Mouse (Mus musculus): ENCODE measurements at regions not wholly inside any gene's neighbourhood (a gene's known extent, or its start where the extent isn't known, plus 50 kb on each side); places are given as distances from the start of the nearest gene placed in this dataset.

GRCm38 (mm10) chr3:40458490-40458889 lies 72.6 kb upstream of the Intu start:
- no peak for TF ChIP-seq EP300 (IDR thresholded peaks at IDR 0.05; ENCODE audit: low read length)
- TF ChIP-seq CHD1 (IDR thresholded peaks at IDR 0.05; ENCODE audit: low read depth, low read length), result no peak
- TF ChIP-seq SIN3A (IDR thresholded peaks at IDR 0.05; ENCODE audit: low read length), result no peak
- no peak for TF ChIP-seq PAX5 (IDR thresholded peaks at IDR 0.05; ENCODE audit: low read length)
- TF ChIP-seq RAD21 (IDR thresholded peaks at IDR 0.05; ENCODE audit: low read depth, low read length), result no peak
- no peak for TF ChIP-seq HCFC1 (IDR thresholded peaks at IDR 0.05; ENCODE audit: low read depth, low read length)
- no peak for TF ChIP-seq IRF4 (IDR thresholded peaks at IDR 0.05; ENCODE audit: low read depth, low read length)
- TF ChIP-seq GABPA (IDR thresholded peaks at IDR 0.05; ENCODE audit: insufficient replicate concordance, low read depth, low read length), result no peak
- no peak for TF ChIP-seq UBTF (IDR thresholded peaks at IDR 0.05; ENCODE audit: low read depth, low read length)
- no peak for TF ChIP-seq CHD2 (IDR thresholded peaks at IDR 0.05; ENCODE audit: low read length)
- Histone ChIP-seq H3K4me1 (ENCODE audit: control insufficient read depth in 1 of 2, insufficient read depth in 2 of 2) (peaks cover 2 to 5% of the 10 kb centered on the region in 2 experiments; a peak in 3 of 4 replicates), H3K4me2 (ENCODE audit: insufficient read depth, low read depth, poor library complexity, severe bottlenecking) (no peak overlapping the region), H3K9ac (ENCODE audit: insufficient read depth, low read depth) (no peak overlapping the region), H3K9me3 (replicated peaks; ENCODE audit: low read length) (no peaks in the 10 kb centered on the region), H3K36me3 (replicated peaks in 1 of 2; ENCODE audit: control insufficient read depth in 1 of 2, insufficient read depth in 1 of 2, low read length in 1 of 2) (no peaks in the 10 kb centered on the region), H3K27me3 (replicated peaks) (no peaks in the 10 kb centered on the region), H3K4me3 (replicated peaks in 1 of 3; ENCODE audit: low read depth in 2 of 3, low read length in 2 of 3, poor library complexity in 1 of 3) (no peak overlapping the region), H3K79me2 (replicated peaks; ENCODE audit: control insufficient read depth, extremely low read depth, insufficient read depth, poor library complexity, severe bottlenecking) (no peaks in the 10 kb centered on the region), H3K27ac (ENCODE audit: insufficient read depth, low read depth) (no peak overlapping the region)
- in situ Hi-C loops (cut with MboI; ENCODE audit: low pct_ligation_motif_present, low pct_unique_long_range_greater_than_20kb, low sequenced_read_pairs), result no loop called here
- dilution Hi-C loops (cut with MboI; ENCODE audit: extremely low pct_ligation_motif_present, extremely low pct_unique_long_range_greater_than_20kb, low sequenced_read_pairs), result no loop called here
- DNase-seq (ENCODE audit: extremely low read depth), result no peak

GRCm38 (mm10) chr3:40463446-40463845 lies 67.6 kb upstream of the Intu start:
- Histone ChIP-seq H3K4me1 (ENCODE audit: control insufficient read depth in 1 of 2, insufficient read depth in 2 of 2) (peaks cover 0 to 14% of the 10 kb centered on the region in 2 experiments; a peak in 2 of 4 replicates), H3K9ac (ENCODE audit: insufficient read depth, low read depth) (no peak overlapping the region), H3K4me2 (ENCODE audit: insufficient read depth, low read depth, poor library complexity, severe bottlenecking) (no peak overlapping the region), H3K36me3 (replicated peaks in 1 of 2; ENCODE audit: control insufficient read depth in 1 of 2, insufficient read depth in 1 of 2, low read length in 1 of 2) (no peaks in the 10 kb centered on the region), H3K27me3 (replicated peaks) (no peaks in the 10 kb centered on the region), H3K9me3 (replicated peaks; ENCODE audit: low read length) (peaks cover 4% of the 10 kb centered on the region), H3K27ac (ENCODE audit: insufficient read depth, low read depth) (no peak overlapping the region), H3K79me2 (replicated peaks; ENCODE audit: control insufficient read depth, extremely low read depth, insufficient read depth, poor library complexity, severe bottlenecking) (no peaks in the 10 kb centered on the region), H3K4me3 (replicated peaks in 1 of 3; ENCODE audit: low read depth in 2 of 3, low read length in 2 of 3, poor library complexity in 1 of 3) (no peak overlapping the region)
- dilution Hi-C loops (cut with MboI; ENCODE audit: extremely low pct_ligation_motif_present, extremely low pct_unique_long_range_greater_than_20kb, low sequenced_read_pairs), result no loop called here
- DNase-seq (ENCODE audit: extremely low read depth), result no peak
- in situ Hi-C loops (cut with MboI; ENCODE audit: low pct_ligation_motif_present, low pct_unique_long_range_greater_than_20kb, low sequenced_read_pairs), result no loop called here
- TF ChIP-seq POLR2A (IDR thresholded peaks at IDR 0.05; ENCODE audit: low read depth, low read length) (no peak), POLR2AphosphoS2 (IDR thresholded peaks at IDR 0.05; ENCODE audit: low read depth, low read length) (no peak), MXI1 (IDR thresholded peaks at IDR 0.05; ENCODE audit: low read depth, low read length) (no peak), TCF12 (IDR thresholded peaks at IDR 0.05; ENCODE audit: low read depth, low read length) (no peak), ETS1 (conservative IDR thresholded peaks at IDR 0.05; ENCODE audit: low read depth, low read length) (no peak), ELF1 (IDR thresholded peaks at IDR 0.05; ENCODE audit: low read depth, low read length) (no peak), ZKSCAN1 (IDR thresholded peaks at IDR 0.05; ENCODE audit: borderline replicate concordance, low read depth, low read length) (no peak), CHD1 (IDR thresholded peaks at IDR 0.05; ENCODE audit: low read depth, low read length) (no peak)
